Mouse (Mus musculus) embryonic facial prominence, embryonic 15.5 days (tissue): Measurements from ENCODE around the gene Arhgef28. TPM values are rescaled to one million over a fixed set of nuclear protein-coding genes. Genes with fewer than 3 reads are reported as not detected.
A peak's percentile ranks its signal among the peaks of the same experiment; 100 is the strongest.

Experiments
- ATAC-seq: fragments of 200-750 bp; cut with Nextera tagmentation; 2 replicates; pipeline ENCODE4 v1.8.0; 2017; ENCODE audit warnings: low read depth, moderate TSS enrichment; ENCODE audit not compliant: insufficient number of reproducible peaks, low FRiP score, low TSS enrichment
- H3K27ac ChIP-seq: fragments of 300-500 bp; sonication (generic); replicated peaks from 2 replicates; pipeline ENCODE4 v1.5.1; 2015; ENCODE audit warnings: mild to moderate bottlenecking, inconsistent platforms
- H3K27me3 ChIP-seq: fragments of 300-500 bp; sonication (generic); 2 replicates; pipeline ENCODE4 v1.6.1; 2015; ENCODE audit warnings: inconsistent platforms
- H3K36me3 ChIP-seq: fragments of 300-500 bp; sonication (generic); 2 replicates; pipeline ENCODE4 v1.6.1; 2015; ENCODE audit warnings: mild to moderate bottlenecking, inconsistent platforms
- H3K4me1 ChIP-seq: fragments of 300-500 bp; sonication (generic); 2 replicates; pipeline ENCODE4 v1.6.1; 2015; ENCODE audit warnings: inconsistent platforms
- H3K4me2 ChIP-seq: fragments of 300-500 bp; sonication (generic); replicated peaks from 2 replicates; pipeline ENCODE4 v1.6.1; 2015; ENCODE audit warnings: mild to moderate bottlenecking, inconsistent platforms
- H3K4me3 ChIP-seq: fragments of 300-500 bp; sonication (generic); replicated peaks from 2 replicates; pipeline ENCODE4 v1.5.1; 2015; ENCODE audit warnings: mild to moderate bottlenecking, inconsistent platforms
- H3K9ac ChIP-seq: fragments of 300-500 bp; sonication (generic); 2 replicates; pipeline ENCODE4 v1.6.1; 2015; ENCODE audit warnings: inconsistent platforms
- H3K9me3 ChIP-seq: fragments of 300-500 bp; sonication (generic); replicated peaks from 2 replicates; pipeline ENCODE4 v1.6.1; 2016; ENCODE audit warnings: inconsistent platforms
- WGBS: fragments of 180-500 bp; shearing (Covaris S2); methylation state at CpG from one replicate; pipeline ENCODE4 v1.1.7; 2015; 5-methylcytosine and 5-hydroxymethylcytosine counted together
- polyA plus RNA-seq: library from polyadenylated mRNA; unstranded; fragments of >200 nt; fragmentation: Nextera tagmentation; extraction: Ambion mirVana; gene quantifications from 2 replicates; pipeline ENCODE4 v1.2.1, GENCODE M21; 2015

Gene Arhgef28
- polyA plus RNA-seq, 1 experiment from 2014 or later: 14.7 TPM

DNA sequence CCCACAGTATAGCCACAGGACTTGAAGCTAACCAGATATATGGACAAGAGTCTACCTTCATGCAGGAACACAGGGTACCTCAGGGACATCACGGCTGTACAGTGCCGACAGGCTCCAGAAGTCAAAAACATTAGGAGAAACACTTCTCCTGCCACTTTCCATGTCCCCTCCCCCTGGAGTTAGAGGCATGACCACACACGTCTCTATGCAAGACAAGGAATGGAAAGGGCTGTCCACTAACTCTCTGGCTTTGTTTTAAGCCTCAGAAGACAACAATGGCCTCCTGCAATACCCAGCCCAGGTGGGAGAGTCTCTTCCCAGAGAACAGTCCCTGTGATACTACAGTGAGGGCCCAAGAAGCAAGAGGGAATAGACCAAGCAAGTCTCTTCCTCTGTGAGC lies 191.3 kb downstream of the Arhgef28 start:
- H3K27me3 ChIP-seq: no peaks in the 10 kb centered on the region
- H3K9me3 ChIP-seq: no peaks in the 10 kb centered on the region
- H3K36me3 ChIP-seq: no peaks in the 10 kb centered on the region
- WGBS: 53% methylated on average over 3 of the region's 3 CpGs
- no peak overlapping the region for H3K4me3 ChIP-seq
- peaks cover 11% of the 10 kb centered on the region for H3K4me1 ChIP-seq
- H3K9ac ChIP-seq: no peak overlapping the region
- H3K4me2 ChIP-seq: 0 out of 2 replicates have a peak overlapping the region, but pooled peaks have one; percentile 4
- ATAC-seq: no peak
- H3K27ac ChIP-seq: no peak overlapping the region

DNA sequence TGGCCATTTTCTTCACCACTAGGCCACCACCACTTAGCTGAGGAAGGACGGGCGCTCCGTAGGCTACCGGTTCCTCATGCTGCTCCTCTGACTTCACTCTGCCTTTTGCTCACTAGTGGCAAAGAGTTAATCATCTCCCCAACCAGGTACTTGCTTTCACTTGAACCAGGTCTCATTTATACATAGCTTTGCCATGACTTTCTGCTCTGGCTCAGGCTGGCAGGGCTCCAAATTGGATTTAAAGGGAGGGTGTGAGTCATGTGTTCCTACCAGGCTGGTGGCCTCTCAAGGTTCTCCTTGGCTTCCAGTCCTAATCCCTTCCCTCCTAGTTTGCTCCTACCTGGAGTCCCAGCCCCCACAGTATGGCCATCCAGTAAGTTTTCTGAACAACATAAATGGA lies 192.5 kb downstream of the Arhgef28 start:
- WGBS: 81% methylated on average over 4 of the region's 4 CpGs
- no peak overlapping the region for H3K4me2 ChIP-seq
- no peak overlapping the region for H3K27ac ChIP-seq
- no peaks in the 10 kb centered on the region for H3K9me3 ChIP-seq
- no peaks in the 10 kb centered on the region for H3K36me3 ChIP-seq
- ATAC-seq: no peak
- H3K9ac ChIP-seq: no peak overlapping the region
- H3K4me3 ChIP-seq: no peak overlapping the region
- peaks cover 11% of the 10 kb centered on the region for H3K4me1 ChIP-seq
- no peaks in the 10 kb centered on the region for H3K27me3 ChIP-seq

GRCm38 (mm10) chr13:98011931-98012341 lies 194.3 kb downstream of the Arhgef28 start:
- WGBS: 64% methylated on average over 6 of the region's 6 CpGs
- Histone ChIP-seq H3K9ac (no peak overlapping the region), H3K27me3 (no peaks in the 10 kb centered on the region), H3K4me2 (no peak overlapping the region), H3K36me3 (no peaks in the 10 kb centered on the region), H3K27ac (no peak overlapping the region), H3K9me3 (no peaks in the 10 kb centered on the region), H3K4me1 (peaks cover 9% of the 10 kb centered on the region), H3K4me3 (no peak overlapping the region)
- no peak for ATAC-seq

DNA sequence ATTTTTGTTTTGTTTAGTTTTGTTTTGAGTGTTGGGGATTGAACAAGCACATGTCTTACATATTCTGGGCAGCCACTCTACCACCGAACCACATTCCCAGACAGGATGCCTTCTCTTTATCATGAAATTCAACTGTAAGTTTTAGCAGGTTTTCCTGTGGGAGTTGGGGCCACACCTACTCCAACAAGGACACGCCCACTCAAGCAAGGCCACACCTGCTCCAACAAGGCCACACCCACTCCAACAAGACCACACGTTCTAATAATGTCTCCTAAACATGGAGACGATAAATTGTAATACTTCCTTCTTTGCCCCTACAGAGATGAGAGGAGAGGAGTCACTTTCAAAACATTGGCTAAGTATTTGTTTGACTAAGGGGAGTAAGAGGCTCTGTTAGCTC lies 197.2 kb downstream of the Arhgef28 start:
- Histone ChIP-seq H3K36me3 (no peaks in the 10 kb centered on the region), H3K4me3 (no peak overlapping the region), H3K4me1 (no peaks in the 10 kb centered on the region), H3K27me3 (no peaks in the 10 kb centered on the region), H3K9me3 (no peaks in the 10 kb centered on the region), H3K9ac (no peak overlapping the region), H3K4me2 (no peak overlapping the region), H3K27ac (no peak overlapping the region)
- WGBS: 67% methylated on average over 4 of the region's 4 CpGs
- no peak for ATAC-seq

- WGBS: 88% methylated on average over 10 of the region's 10 CpGs
Measured at GRCm38 (mm10) chr13:98008588-98008987, 197.7 kb downstream of the Arhgef28 start.

DNA sequence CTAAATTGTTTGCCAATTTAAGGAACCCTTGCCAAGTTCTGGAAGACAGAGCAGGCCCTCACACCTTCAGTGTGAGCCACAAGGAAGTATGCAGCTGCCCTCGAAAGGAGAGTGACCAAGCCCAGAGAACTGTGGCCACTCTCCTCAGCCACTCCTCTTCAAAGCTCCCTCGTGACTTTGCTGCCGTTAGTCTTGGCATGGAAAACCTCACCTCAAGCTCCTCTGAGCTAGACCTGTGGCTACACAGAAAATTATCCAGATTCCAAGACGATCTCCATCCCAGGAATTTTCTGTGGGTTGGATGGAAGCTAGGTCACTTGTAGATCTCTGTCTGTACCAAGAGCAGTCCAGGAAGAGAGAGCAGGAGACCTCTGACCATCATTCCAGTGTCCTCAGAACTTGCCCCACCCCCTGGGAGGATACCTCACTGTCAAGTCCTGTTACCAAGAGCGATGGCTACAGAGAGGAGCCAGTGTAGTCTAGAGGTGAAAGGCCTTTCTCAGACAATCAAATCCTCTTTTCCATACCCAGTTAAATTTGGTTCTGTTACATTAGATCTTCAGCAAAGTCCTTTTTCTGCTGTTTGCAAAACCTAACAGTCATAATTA lies 200.5 kb downstream of the Arhgef28 start:
- Histone ChIP-seq H3K4me3 (no peak overlapping the region), H3K4me1 (peaks cover 3% of the 10 kb centered on the region; the same call in 1 of the 2 replicates), H3K9me3 (no peaks in the 10 kb centered on the region), H3K27me3 (no peaks in the 10 kb centered on the region), H3K4me2 (no peak overlapping the region), H3K36me3 (no peaks in the 10 kb centered on the region), H3K9ac (no peak overlapping the region), H3K27ac (no peak overlapping the region)
- 85% methylated on average over 5 of the region's 5 CpGs for WGBS
- ATAC-seq: no peak

More at GRCm38 (mm10) chr13:98008588-98008987, 197.7 kb downstream of the Arhgef28 start:
- H3K9ac ChIP-seq: no peak overlapping the region
- no peaks in the 10 kb centered on the region for H3K27me3 ChIP-seq
- no peak overlapping the region for H3K4me3 ChIP-seq
- no peaks in the 10 kb centered on the region for H3K9me3 ChIP-seq
- no peaks in the 10 kb centered on the region for H3K4me1 ChIP-seq
- no peak overlapping the region for H3K4me2 ChIP-seq
- no peak overlapping the region for H3K27ac ChIP-seq
- no peak for ATAC-seq
- no peaks in the 10 kb centered on the region for H3K36me3 ChIP-seq

DNA sequence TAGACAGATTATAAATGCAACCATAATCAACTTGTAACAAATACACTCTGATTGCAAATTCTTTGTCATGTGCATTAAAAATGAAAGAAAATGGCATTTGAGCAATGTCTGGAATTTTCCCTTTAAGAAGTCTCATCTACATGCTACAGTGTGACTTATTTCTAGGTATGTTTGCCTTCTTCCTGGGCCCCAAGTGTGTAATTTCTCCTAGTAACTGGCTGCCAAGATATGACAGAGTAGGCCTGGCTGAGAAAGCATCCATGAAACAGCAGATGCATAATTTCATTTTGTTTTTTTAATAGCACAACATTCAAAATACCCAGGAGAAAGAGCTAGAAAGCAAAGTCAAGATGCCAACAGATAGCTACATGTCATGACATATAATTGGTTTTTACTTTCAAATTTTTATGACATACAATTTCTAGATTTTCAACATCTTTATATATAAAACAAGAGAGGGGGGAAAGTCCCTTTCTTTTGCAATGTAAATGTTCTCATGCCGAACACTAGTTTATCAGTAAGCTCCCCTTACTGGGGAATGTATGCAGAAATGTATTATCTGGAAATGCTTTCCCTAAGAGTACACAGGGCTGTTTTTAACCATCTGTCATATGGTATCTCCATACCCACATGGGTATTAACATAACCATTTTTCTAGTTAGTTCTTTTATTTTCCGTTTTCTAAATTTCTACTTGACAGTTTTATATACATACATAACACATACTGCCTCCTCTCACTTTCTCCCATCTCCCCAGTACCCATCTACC lies 201.4 kb downstream of the Arhgef28 start:
- Histone ChIP-seq H3K9me3 (no peaks in the 10 kb centered on the region), H3K9ac (no peak overlapping the region), H3K4me2 (no peak overlapping the region), H3K27ac (no peak overlapping the region), H3K27me3 (no peaks in the 10 kb centered on the region), H3K36me3 (no peaks in the 10 kb centered on the region), H3K4me3 (no peak overlapping the region), H3K4me1 (peaks cover 3% of the 10 kb centered on the region; the same call in 1 of the 2 replicates)
- ATAC-seq: no peak
- WGBS: 55% methylated on average over 2 of the region's 2 CpGs

- 51% methylated on average over 7 of the region's 7 CpGs for WGBS
Measured at GRCm38 (mm10) chr13:98003690-98004089, 202.5 kb downstream of the Arhgef28 start.

GRCm38 (mm10) chr13:98002598-98002997 lies 203.6 kb downstream of the Arhgef28 start:
- no peak overlapping the region for H3K27ac ChIP-seq
- no peak for ATAC-seq
- WGBS: 88% methylated on average over 5 of the region's 5 CpGs

More at GRCm38 (mm10) chr13:98003690-98004089, 202.5 kb downstream of the Arhgef28 start:
- Histone ChIP-seq H3K9me3 (no peaks in the 10 kb centered on the region), H3K4me3 (no peak overlapping the region), H3K4me2 (no peak overlapping the region), H3K4me1 (peaks cover 3% of the 10 kb centered on the region; the same call in 1 of the 2 replicates), H3K27me3 (no peaks in the 10 kb centered on the region), H3K9ac (no peak overlapping the region), H3K36me3 (no peaks in the 10 kb centered on the region), H3K27ac (no peak overlapping the region)
- ATAC-seq: no peak

GRCm38 (mm10) chr13:98002121-98002520 lies 204.1 kb downstream of the Arhgef28 start:
- 25% methylated on average over 2 of the region's 2 CpGs for WGBS
- peaks cover 3% of the 10 kb centered on the region; the same call in 1 of the 2 replicates for H3K4me1 ChIP-seq
- no peak overlapping the region for H3K27ac ChIP-seq
- H3K9me3 ChIP-seq: no peaks in the 10 kb centered on the region
- H3K9ac ChIP-seq: no peak overlapping the region
- H3K4me2 ChIP-seq: no peak overlapping the region
- H3K27me3 ChIP-seq: no peaks in the 10 kb centered on the region
- no peaks in the 10 kb centered on the region for H3K36me3 ChIP-seq
- ATAC-seq: no peak
- H3K4me3 ChIP-seq: no peak overlapping the region

More at GRCm38 (mm10) chr13:98002598-98002997, 203.6 kb downstream of the Arhgef28 start:
- Histone ChIP-seq H3K9ac (no peak overlapping the region), H3K4me3 (no peak overlapping the region), H3K27me3 (no peaks in the 10 kb centered on the region), H3K4me2 (no peak overlapping the region), H3K9me3 (no peaks in the 10 kb centered on the region), H3K36me3 (no peaks in the 10 kb centered on the region), H3K4me1 (peaks cover 3% of the 10 kb centered on the region; the same call in 1 of the 2 replicates)

DNA sequence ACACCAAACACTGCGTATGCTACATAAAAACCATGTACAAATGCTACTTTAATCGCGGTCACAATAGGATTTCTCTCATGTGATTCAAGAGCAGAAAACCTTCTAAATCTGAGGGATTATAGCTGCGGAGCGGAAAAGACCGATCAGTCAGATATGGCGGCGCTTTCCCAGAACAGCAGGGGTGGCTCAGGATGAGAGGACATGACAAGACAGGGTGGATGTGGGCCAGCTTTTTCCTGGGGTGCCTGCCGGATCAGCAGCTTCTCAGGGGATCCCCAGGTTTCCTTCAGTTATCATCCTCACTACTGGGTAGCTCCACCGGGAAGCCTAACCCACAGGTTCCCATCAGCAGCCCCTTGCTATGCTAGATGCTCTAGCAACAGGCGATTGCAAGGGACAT lies 204.5 kb downstream of the Arhgef28 start:
- no peak overlapping the region for H3K4me3 ChIP-seq
- H3K27ac ChIP-seq: no peak overlapping the region
- ATAC-seq: no peak
- no peak overlapping the region for H3K4me2 ChIP-seq
- H3K9me3 ChIP-seq: no peaks in the 10 kb centered on the region
- no peaks in the 10 kb centered on the region for H3K36me3 ChIP-seq
- H3K4me1 ChIP-seq: peaks cover 3% of the 10 kb centered on the region; the same call in 1 of the 2 replicates
- H3K9ac ChIP-seq: no peak overlapping the region
- H3K27me3 ChIP-seq: no peaks in the 10 kb centered on the region
- 75% methylated on average over 11 of the region's 11 CpGs for WGBS
